Mouse (Mus musculus): ENCODE data around the gene Pigl. TPM values are rescaled to one million over a fixed set of nuclear protein-coding genes. Genes with fewer than 3 reads are reported as not detected.
"Not testable (repeated sequence)": the region's sequence is repeated elsewhere in the genome, so short reads cannot be mapped to it uniquely, and the experiment has no call there.

Gene Pigl
- polyA plus RNA-seq, 1 experiment from 2014 or later = 8.5 TPM

GRCm38 (mm10) chr11:62456021-62456482 lies 2.2 kb upstream of the Pigl start:
- 10% methylated on average over 3 of the region's 3 CpGs for WGBS
- Histone ChIP-seq H3K9ac (peak overlapping the region; percentile 99), H3K4me2 (peak overlapping the region; percentile 94), H3K9me3 (no peaks in the 10 kb centered on the region), H3K4me3 (peak overlapping the region; percentile 95), H3K36me3 (peaks cover 6% of the 10 kb centered on the region; the same call in 1 of the 2 replicates), H3K27ac (replicated peaks) (peak overlapping the region; percentile 99), H3K4me1 (peaks cover 26% of the 10 kb centered on the region), H3K27me3 (replicated peaks) (no peaks in the 10 kb centered on the region)
- ATAC-seq (ENCODE audit: extremely low read depth, insufficient number of reproducible peaks, low FRiP score, low TSS enrichment) = no peak

DNA sequence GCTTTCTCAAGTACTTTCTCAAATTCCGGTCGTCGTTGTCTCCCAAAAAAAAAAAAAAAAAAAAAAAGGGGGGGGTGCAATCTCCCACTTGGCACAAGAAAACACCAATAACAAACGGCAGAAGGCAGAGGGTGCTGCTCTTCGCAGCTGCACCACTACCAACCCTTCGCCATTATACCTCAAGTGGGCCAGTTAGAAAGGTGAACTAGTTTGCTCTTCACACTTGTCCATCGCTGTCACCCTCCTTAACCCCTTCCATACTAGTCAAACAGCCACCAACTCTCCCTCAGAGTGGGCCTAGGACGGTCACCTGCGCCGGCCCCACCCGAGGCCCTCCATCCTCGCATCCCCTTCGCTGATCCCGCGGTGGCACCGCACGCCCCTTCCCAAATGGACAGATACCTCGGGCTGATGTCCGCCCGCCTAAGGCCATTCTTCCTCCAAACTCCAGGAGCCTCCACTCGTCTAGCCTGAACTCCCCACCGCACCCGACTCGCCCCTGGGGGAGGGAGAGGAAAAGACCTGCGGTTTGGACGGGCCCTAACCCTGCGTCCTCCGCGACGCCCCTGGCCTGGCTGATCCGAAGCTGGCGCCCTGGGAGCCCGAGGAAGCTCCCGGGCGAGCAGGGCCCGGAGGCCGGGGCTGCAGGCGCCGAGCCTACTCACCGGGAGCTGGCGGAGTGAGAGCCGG lies 1.6 kb upstream of the Pigl start:
- WGBS = under 1% methylated on average over 40 of the region's 42 CpGs
- peaks cover 26% of the 10 kb centered on the region for H3K4me1 ChIP-seq
- peak overlapping the region; percentile 99 for H3K27ac ChIP-seq (replicated peaks)
- 0 out of 2 replicates have a peak, but pooled peaks cover 3% of the 10 kb centered on the region for H3K36me3 ChIP-seq
- peak overlapping the region; percentile 94 for H3K4me2 ChIP-seq
- peak overlapping the region; percentile 99 for H3K9ac ChIP-seq
- H3K9me3 ChIP-seq = no peaks in the 10 kb centered on the region
- peak overlapping the region; percentile 95 for H3K4me3 ChIP-seq
- ATAC-seq (ENCODE audit: extremely low read depth, insufficient number of reproducible peaks, low FRiP score, low TSS enrichment) = peak; percentile 60
- H3K27me3 ChIP-seq (replicated peaks) = no peaks in the 10 kb centered on the region

DNA sequence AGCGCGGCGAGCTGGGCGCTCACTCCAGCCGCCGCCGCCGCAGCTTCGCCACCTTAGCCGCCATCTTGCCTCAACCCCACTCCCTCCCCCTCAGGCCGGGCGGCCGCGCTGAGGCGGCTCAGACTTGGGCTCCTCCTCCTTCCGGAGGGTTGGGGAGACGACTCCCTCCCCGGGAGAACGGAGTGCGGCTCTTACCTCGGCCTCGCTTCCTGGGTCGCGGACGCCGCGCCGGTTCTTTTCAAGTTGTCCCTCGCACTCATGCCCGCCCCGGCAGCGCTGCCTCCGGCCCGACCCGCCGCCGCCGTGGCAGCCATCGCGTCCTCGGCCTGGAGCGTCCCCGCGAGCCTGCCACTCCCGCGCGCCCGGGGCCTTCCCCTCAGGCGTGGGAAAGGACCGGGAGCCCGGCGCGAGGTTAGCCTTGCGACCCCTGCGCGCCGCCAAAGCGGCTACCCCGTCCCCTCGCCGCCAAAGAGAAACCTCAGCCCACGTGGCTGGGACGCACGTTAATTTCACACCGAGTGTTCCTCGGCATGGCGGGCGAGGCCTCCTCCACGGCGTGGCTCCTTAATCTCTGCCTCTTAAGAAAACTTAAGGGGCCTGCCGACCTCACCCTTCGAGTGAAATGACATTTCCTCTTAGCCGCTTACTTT lies 894 bp upstream of the Pigl start:
- Histone ChIP-seq H3K4me3 (peak overlapping the region; percentile 95), H3K9me3 (no peaks in the 10 kb centered on the region), H3K9ac (peak overlapping the region; percentile 99), H3K36me3 (0 out of 2 replicates have a peak, but pooled peaks cover 3% of the 10 kb centered on the region), H3K27me3 (replicated peaks) (no peaks in the 10 kb centered on the region), H3K4me1 (peaks cover 26% of the 10 kb centered on the region), H3K4me2 (peak overlapping the region; percentile 94), H3K27ac (replicated peaks) (peak overlapping the region; percentile 99)
- ATAC-seq (ENCODE audit: extremely low read depth, insufficient number of reproducible peaks, low FRiP score, low TSS enrichment) = peak; percentile 90
- WGBS = under 1% methylated on average over 72 of the region's 73 CpGs

GRCm38 (mm10) chr11:62457891-62458270 lies 379 bp upstream of the Pigl start:
- Histone ChIP-seq H3K36me3 (0 out of 2 replicates have a peak, but pooled peaks cover 3% of the 10 kb centered on the region), H3K9ac (peak overlapping the region; percentile 99), H3K27me3 (replicated peaks) (no peaks in the 10 kb centered on the region), H3K9me3 (no peaks in the 10 kb centered on the region), H3K27ac (replicated peaks) (peak overlapping the region; percentile 99), H3K4me1 (peaks cover 26% of the 10 kb centered on the region), H3K4me2 (peak overlapping the region; percentile 94), H3K4me3 (peak overlapping the region; percentile 95)
- WGBS = under 1% methylated on average over 18 of the region's 18 CpGs
- no peak for ATAC-seq (ENCODE audit: extremely low read depth, insufficient number of reproducible peaks, low FRiP score, low TSS enrichment)

DNA sequence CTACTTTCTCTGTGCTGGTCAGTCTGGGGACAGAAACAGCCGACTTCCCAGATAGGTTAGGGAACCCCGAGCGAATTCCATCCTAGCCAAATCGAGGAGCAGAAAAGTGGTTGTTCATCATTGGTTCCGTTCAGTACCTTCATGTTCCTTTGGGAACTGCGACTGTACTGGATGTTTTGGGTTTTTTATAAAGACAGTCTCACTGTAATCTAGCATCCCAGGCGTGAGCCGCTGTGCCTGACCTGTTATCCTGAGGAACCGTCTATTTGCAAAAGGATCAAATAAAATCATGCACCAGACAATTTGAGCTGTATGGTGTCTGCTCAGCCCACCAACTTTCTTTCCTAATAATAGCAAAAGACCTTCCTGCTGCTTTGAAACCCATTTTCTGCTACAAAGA lies 520 bp downstream of the Pigl start:
- under 1% methylated on average over 9 of the region's 9 CpGs for WGBS
- Histone ChIP-seq H3K4me1 (peaks cover 22% of the 10 kb centered on the region), H3K9ac (peak overlapping the region; percentile 99), H3K27ac (replicated peaks) (peak overlapping the region; percentile 99), H3K4me3 (peak overlapping the region; percentile 95), H3K36me3 (0 out of 2 replicates have a peak, but pooled peaks cover 2% of the 10 kb centered on the region), H3K27me3 (replicated peaks) (no peaks in the 10 kb centered on the region), H3K9me3 (no peaks in the 10 kb centered on the region), H3K4me2 (peak overlapping the region; percentile 94)
- no peak for ATAC-seq (ENCODE audit: extremely low read depth, insufficient number of reproducible peaks, low FRiP score, low TSS enrichment)

DNA sequence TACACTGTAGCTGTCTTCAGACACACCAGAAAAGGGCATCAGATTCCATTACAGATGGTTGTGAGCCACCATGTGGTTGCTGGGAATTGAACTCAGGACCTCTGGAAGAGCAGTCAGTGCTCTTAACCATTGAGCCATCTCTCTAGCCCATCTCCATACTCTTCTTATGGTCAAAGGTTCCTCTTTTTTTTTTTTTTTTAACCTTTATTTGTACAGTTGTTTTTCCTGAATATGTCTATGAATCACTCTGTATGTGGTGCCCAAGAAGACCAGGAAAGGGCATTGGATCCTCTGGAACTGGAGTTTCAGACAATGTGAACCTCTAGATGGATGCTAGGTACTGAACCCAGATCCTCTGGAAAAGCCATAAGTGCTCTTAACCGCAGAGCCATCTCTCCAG lies 4.3 kb downstream of the Pigl start:
- 92% methylated on average over 1 of the region's 1 CpGs for WGBS
- not testable (repeated sequence) for H3K27ac ChIP-seq (replicated peaks); H3K9me3 ChIP-seq; H3K27me3 ChIP-seq (replicated peaks); H3K36me3 ChIP-seq; H3K9ac ChIP-seq; ATAC-seq (ENCODE audit: extremely low read depth, insufficient number of reproducible peaks, low FRiP score, low TSS enrichment); H3K4me2 ChIP-seq; H3K4me3 ChIP-seq
- peaks cover 33% of the 10 kb centered on the region for H3K4me1 ChIP-seq

- 79% methylated on average over 2 of the region's 2 CpGs for WGBS
- Histone ChIP-seq H3K27me3 (replicated peaks) (no peaks in the 10 kb centered on the region), H3K4me2 (no peak overlapping the region), H3K4me3 (no peak overlapping the region), H3K9ac (no peak overlapping the region), H3K4me1 (peaks cover 33% of the 10 kb centered on the region), H3K27ac (replicated peaks) (no peak overlapping the region), H3K9me3 (no peaks in the 10 kb centered on the region), H3K36me3 (no peaks in the 10 kb centered on the region)
- no peak for ATAC-seq (ENCODE audit: extremely low read depth, insufficient number of reproducible peaks, low FRiP score, low TSS enrichment)
Measured at GRCm38 (mm10) chr11:62463225-62463915, 5.1 kb downstream of the Pigl start.

DNA sequence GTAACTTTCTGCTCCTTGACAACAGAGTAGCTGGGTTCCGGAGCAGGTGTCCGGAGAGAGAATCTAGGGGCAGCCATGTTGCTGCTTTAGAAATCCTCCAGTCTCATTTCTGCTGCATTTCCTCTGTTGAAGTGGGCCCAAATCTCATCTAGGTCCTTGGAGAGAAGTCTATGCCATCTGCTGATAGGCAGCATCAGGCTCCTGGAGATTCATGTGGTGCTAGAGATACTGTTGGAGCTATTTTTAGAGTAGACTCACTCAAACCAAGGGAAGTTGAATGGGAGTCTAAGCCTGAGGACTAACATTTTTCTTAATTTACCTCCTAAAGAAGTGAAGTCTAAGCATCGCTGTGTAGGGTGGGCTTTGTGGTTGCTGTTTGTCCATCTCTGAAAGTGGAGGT lies 6.4 kb downstream of the Pigl start:
- Histone ChIP-seq H3K4me1 (peaks cover 24% of the 10 kb centered on the region), H3K27ac (replicated peaks) (no peak overlapping the region), H3K27me3 (replicated peaks) (no peaks in the 10 kb centered on the region), H3K4me3 (no peak overlapping the region), H3K9me3 (no peaks in the 10 kb centered on the region), H3K4me2 (peak overlapping the region; percentile 12; the same call in 1 of the 2 replicates), H3K9ac (no peak overlapping the region), H3K36me3 (no peaks in the 10 kb centered on the region)
- WGBS = 82% methylated on average over 3 of the region's 3 CpGs
- no peak for ATAC-seq (ENCODE audit: extremely low read depth, insufficient number of reproducible peaks, low FRiP score, low TSS enrichment)

GRCm38 (mm10) chr11:62465849-62466248 lies 7.6 kb downstream of the Pigl start:
- Histone ChIP-seq H3K27me3 (replicated peaks) (no peaks in the 10 kb centered on the region), H3K4me2 (no peak overlapping the region), H3K27ac (replicated peaks) (no peak overlapping the region; the same call in 1 of the 2 replicates), H3K4me3 (no peak overlapping the region), H3K9ac (no peak overlapping the region), H3K4me1 (peaks cover 24% of the 10 kb centered on the region), H3K36me3 (no peaks in the 10 kb centered on the region), H3K9me3 (no peaks in the 10 kb centered on the region)
- ATAC-seq (ENCODE audit: extremely low read depth, insufficient number of reproducible peaks, low FRiP score, low TSS enrichment) = no peak
- 84% methylated on average over 3 of the region's 3 CpGs for WGBS

DNA sequence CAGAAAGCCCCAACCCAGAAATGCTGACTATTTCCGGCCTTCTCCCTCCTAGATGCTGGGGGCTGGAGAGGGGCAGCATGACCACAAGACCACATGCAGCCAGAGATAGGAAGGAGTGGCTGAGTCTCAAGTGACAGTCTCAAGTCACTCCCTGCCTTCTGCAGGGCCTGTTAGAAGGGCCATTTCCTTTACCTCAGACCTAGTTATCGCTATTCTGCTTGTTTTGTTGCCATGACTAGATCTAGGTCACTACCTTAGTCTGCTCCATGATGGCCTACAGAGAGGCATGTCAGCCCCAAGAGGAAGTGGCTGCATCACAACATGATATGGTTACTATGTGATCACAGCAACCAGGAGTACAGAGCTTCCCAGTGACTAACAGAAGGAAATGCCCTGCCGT lies 8.3 kb downstream of the Pigl start:
- Histone ChIP-seq H3K9ac (no peak overlapping the region), H3K9me3 (no peaks in the 10 kb centered on the region), H3K4me1 (peaks cover 24% of the 10 kb centered on the region), H3K27me3 (replicated peaks) (no peaks in the 10 kb centered on the region), H3K4me2 (no peak overlapping the region), H3K4me3 (no peak overlapping the region), H3K27ac (replicated peaks) (no peak overlapping the region; the same call in 1 of the 2 replicates), H3K36me3 (no peaks in the 10 kb centered on the region)
- no peak for ATAC-seq (ENCODE audit: extremely low read depth, insufficient number of reproducible peaks, low FRiP score, low TSS enrichment)
- 52% methylated on average over 3 of the region's 3 CpGs for WGBS

DNA sequence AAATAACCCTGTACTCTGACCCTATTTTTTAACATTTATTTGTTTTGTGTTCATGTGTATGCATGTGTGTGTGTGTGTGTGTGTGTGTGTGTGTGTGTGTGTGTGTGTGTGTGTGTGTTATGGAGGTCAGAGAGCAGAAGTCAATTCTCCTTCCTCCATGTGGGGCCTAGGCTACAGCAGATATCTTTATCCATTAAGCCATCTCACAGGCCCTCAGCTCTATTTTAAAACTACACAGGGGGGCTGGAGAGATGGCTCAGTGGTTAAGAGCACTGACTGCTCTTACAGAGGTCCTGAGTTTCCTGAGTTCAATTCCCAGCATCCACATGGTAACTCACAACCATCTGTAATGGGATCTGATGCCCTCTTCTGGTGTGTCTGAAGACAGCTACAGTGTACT lies 9.0 kb downstream of the Pigl start:
- H3K4me2 ChIP-seq; H3K4me3 ChIP-seq; H3K27me3 ChIP-seq (replicated peaks); H3K27ac ChIP-seq (replicated peaks); ATAC-seq (ENCODE audit: extremely low read depth, insufficient number of reproducible peaks, low FRiP score, low TSS enrichment); H3K36me3 ChIP-seq; H3K9ac ChIP-seq; H3K9me3 ChIP-seq: not testable (repeated sequence)
- peaks cover 24% of the 10 kb centered on the region for H3K4me1 ChIP-seq

Data from heart, embryonic 13.5 days (tissue).